Mouse (Mus musculus) gastrocnemius, adult 2 months (tissue): ENCODE results near the gene Nmur1. TPM values are rescaled to one million over a fixed set of nuclear protein-coding genes. Genes with fewer than 3 reads are reported as not detected.
"Not testable (repeated sequence)": the region's sequence is repeated elsewhere in the genome, so short reads cannot be mapped to it uniquely, and the experiment has no call there.

ENCODE experiments used
- DNase-seq: peaks from one replicate; pipeline ENCODE4 v3.0.0; 2022
- H3K27ac ChIP-seq: fragments of 200-600 bp; 2 replicates; pipeline ENCODE4 v1.8.1; 2022; ENCODE audit warnings: mild to moderate bottlenecking
- H3K4me3 ChIP-seq: fragments of 200-600 bp; 2 replicates; pipeline ENCODE4 v1.8.1; 2022; ENCODE audit warnings: mild to moderate bottlenecking, moderate library complexity
- CTCF ChIP-seq: fragments of 200-600 bp; IDR thresholded peaks from 2 replicates; pipeline ENCODE4 v1.8.1; 2022; ENCODE audit warnings: antibody characterized with exemption, mild to moderate bottlenecking, moderate library complexity
- intact Hi-C: fragments of 180-260 bp; cut with DNase I; formaldehyde crosslinking; loops from one replicate; pipeline ENCODE4 v1.15.1; 2025
- microRNA-seq: library from miRNA; unstranded; fragments of <30 nt; microRNA quantifications from one replicate; pipeline ENCODE4 v1.2.0, GENCODE M21; 2021
- total RNA-seq, 2 experiments: library from RNA; stranded (reverse); gene quantifications; 2 replicates each; pipeline ENCODE4 v1.2.3; 2021

The Nmur1 gene
- total RNA-seq, 2 experiments from 2014 or later = not detected

GRCm38 (mm10) chr1:86343969-86344861 lies 81.8 kb downstream of the Nmur1 start:
- DNase-seq = no peak
- Histone ChIP-seq H3K4me3 (no peak overlapping the region), H3K27ac (no peak overlapping the region)
- intact Hi-C loops = no loop called here
- no peak for TF ChIP-seq CTCF

DNA sequence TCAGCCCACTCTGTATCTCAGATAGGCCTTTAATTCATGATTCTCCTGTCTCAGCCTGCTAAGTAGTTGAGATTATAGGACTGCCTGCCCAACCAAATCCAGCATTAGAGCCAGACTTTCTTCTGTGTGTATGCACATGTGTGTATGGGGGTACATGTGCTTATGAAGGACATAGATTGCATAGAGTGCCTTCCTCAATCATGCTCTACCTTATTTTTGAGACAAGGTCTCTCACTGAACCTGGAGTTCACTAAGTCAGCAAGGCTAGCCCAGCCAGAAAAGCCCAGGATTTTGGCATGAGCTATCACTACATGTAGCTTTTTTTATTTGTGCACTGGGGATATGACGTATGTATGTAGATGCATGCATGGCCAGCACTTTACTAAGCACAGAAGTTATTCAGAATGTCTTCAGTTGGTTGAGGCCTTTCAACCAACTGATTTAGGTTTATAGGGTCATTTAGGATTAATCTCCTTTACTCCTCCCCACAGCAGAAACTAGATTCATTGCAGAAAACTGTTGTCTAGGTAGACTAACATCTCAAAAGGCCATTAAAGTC lies 82.9 kb downstream of the Nmur1 start:
- Histone ChIP-seq H3K27ac (no peak overlapping the region), H3K4me3 (no peak overlapping the region)
- no peak for DNase-seq
- TF ChIP-seq CTCF = no peak
- intact Hi-C loops = no loop called here

GRCm38 (mm10) chr1:86342371-86342770 lies 83.7 kb downstream of the Nmur1 start:
- DNase-seq = no peak
- no peak overlapping the region for H3K4me3 ChIP-seq
- intact Hi-C loops = no loop called here
- no peak for TF ChIP-seq CTCF
- no peak overlapping the region for H3K27ac ChIP-seq

- H3K4me3 ChIP-seq, intact Hi-C loops, H3K27ac ChIP-seq, DNase-seq: not testable (repeated sequence)
These were observed 84.9 kb downstream of the Nmur1 start for GRCm38 (mm10) chr1:86341096-86341495.

DNA sequence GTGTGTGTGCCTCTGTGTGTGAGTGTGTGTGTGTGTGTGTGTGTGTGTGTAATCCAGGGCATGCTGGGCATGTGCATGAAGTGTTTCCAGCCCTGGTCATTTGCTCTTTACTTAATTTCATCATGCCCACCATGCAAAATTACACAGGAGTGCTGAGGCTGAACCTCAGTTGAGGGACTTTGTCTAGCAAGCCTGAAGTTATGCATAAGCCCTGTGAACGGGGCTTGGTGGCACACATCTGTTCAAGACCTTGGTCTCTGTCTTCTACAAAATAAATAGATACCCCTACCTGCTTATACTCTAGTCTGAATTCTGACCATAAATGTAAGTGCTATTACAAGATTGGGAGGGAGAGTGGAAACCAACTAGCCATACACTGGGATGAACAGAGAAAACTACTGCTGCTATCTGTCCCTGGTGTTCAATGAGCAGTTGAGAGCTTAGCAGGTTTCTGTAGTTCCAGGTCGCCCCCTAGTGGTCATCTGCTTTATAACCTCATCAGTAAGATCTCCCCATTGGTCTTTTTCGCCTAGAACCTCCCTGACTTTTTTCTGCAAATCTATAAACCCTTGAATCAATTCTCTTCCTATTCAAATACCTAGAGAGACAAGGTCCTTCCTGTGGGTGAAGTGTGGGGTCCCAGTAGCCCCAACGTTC lies 86.7 kb downstream of the Nmur1 start:
- Histone ChIP-seq H3K27ac (no peak overlapping the region), H3K4me3 (no peak overlapping the region)
- peak; percentile 75 for DNase-seq
- peak; percentile 90 for TF ChIP-seq CTCF
- intact Hi-C loops = loop anchor here (1.0 kb wide), 2 partner anchors 125 to 160 kb away; no protein-coding TSS in a partner anchor

- no peak overlapping the region for H3K27ac ChIP-seq
- no peak for TF ChIP-seq CTCF
- no peak overlapping the region for H3K4me3 ChIP-seq
- intact Hi-C loops = no loop called here
- DNase-seq = no peak
These were observed 89.7 kb downstream of the Nmur1 start for GRCm38 (mm10) chr1:86336330-86336729.

Small RNA genes lying within 50 kb of the gene (microRNA-seq; reads per million reads assigned to microRNA genes)
- gene mmu-mir-3535 = 26.7 reads per million, percentile 22 among the genes with 10 or more reads in this experiment

Other genes with a start within 250 kb of the Nmur1 start
- gene B3gnt7, start 123.4 kb downstream of the Nmur1 start, total RNA-seq = not detected
- gene Ncl, start 66.8 kb downstream of the Nmur1 start, total RNA-seq = 100 to 1,000 TPM; 102 to 105 TPM
- gene Tex44, start 101 bp upstream of the Nmur1 start, total RNA-seq = not detected
- 100 to 1,000 TPM in 1 of 2 experiments, 10 to 100 TPM in 1; 58.5 to 108 TPM for gene Ptma, start 100.5 kb upstream of the Nmur1 start, total RNA-seq
- gene Pde6d, start 156.4 kb upstream of the Nmur1 start, total RNA-seq = 10 to 100 TPM; 24.3 to 30.3 TPM
- gene Cops7b, start 156.7 kb upstream of the Nmur1 start, total RNA-seq = 10 to 100 TPM; 10.2 to 11.0 TPM
- gene Nppc, start 244.3 kb upstream of the Nmur1 start, total RNA-seq = 1 to 10 TPM in 1 of 2 experiments, under 1 TPM in 1; 0.36 to 1.0 TPM